Mouse (Mus musculus) midbrain, postnatal 0 days (tissue): Measurements from ENCODE around the gene Ptprz1. TPM values are rescaled to one million over a fixed set of nuclear protein-coding genes. Genes with fewer than 3 reads are reported as not detected.

Source experiments
- ATAC-seq: fragments of 200-750 bp; cut with Nextera tagmentation; 2 replicates; pipeline ENCODE4 v1.8.0; 2017; ENCODE audit warnings: moderate number of reproducible peaks, mild to moderate bottlenecking, moderate TSS enrichment, moderate library complexity; ENCODE audit not compliant: low FRiP score
- DNase-seq: peaks from one replicate; pipeline ENCODE4 v3.0.0-alpha.2; 2015; ENCODE audit warnings: low spot score
- H3K27ac ChIP-seq: fragments of 300-500 bp; sonication (generic); 2 replicates; pipeline ENCODE4 v1.5.1; 2014; ENCODE audit warnings: low read depth, mild to moderate bottlenecking, low read length, mixed read lengths
- H3K27me3 ChIP-seq: fragments of 300-500 bp; sonication (generic); 2 replicates; pipeline ENCODE4 v1.6.1; 2014; ENCODE audit warnings: low read length, control low read depth, mixed read lengths; ENCODE audit not compliant: insufficient read depth
- H3K36me3 ChIP-seq: fragments of 300-500 bp; sonication (generic); 2 replicates; pipeline ENCODE4 v1.6.1; 2014; ENCODE audit warnings: low read length, control low read depth, mixed read lengths; ENCODE audit not compliant: insufficient read depth
- H3K4me1 ChIP-seq: fragments of 300-500 bp; sonication (generic); 2 replicates; pipeline ENCODE4 v1.6.1; 2014; ENCODE audit warnings: mild to moderate bottlenecking, control low read depth, antibody characterized with exemption, low read length, mixed read lengths; ENCODE audit not compliant: insufficient read depth
- H3K4me2 ChIP-seq: fragments of 300-500 bp; sonication (generic); 2 replicates; pipeline ENCODE4 v1.6.1; 2014; ENCODE audit warnings: low read depth, mild to moderate bottlenecking, low read length, mixed read lengths; ENCODE audit not compliant: poor library complexity, severe bottlenecking
- H3K4me3 ChIP-seq: fragments of 300-500 bp; sonication (generic); 2 replicates; pipeline ENCODE4 v1.5.1; 2014; ENCODE audit warnings: low read depth, mild to moderate bottlenecking, low read length, moderate library complexity
- H3K9ac ChIP-seq: fragments of 300-500 bp; sonication (generic); replicated peaks from 2 replicates; pipeline ENCODE4 v1.6.1; 2014; ENCODE audit warnings: mild to moderate bottlenecking, low read length, moderate library complexity, mixed read lengths; ENCODE audit not compliant: poor library complexity, severe bottlenecking
- H3K9me3 ChIP-seq: fragments of 300-500 bp; sonication (generic); 2 replicates; pipeline ENCODE4 v1.6.1; 2016; ENCODE audit warnings: low read length, control low read depth
- CTCF ChIP-seq: IDR thresholded peaks from 2 replicates; pipeline ENCODE4 v1.5.1; 2016; ENCODE audit warnings: antibody characterized with exemption, mild to moderate bottlenecking
- WGBS: fragments of 180-500 bp; shearing (Covaris S2); extraction: QIAGEN DNeasy Blood & Tissue Kit; methylation state at CpG from one replicate; pipeline ENCODE4 v1.1.7; 2014; 5-methylcytosine and 5-hydroxymethylcytosine counted together
- polyA plus RNA-seq: library from polyadenylated mRNA; unstranded; fragments of >200 nt; fragmentation: Nextera tagmentation; extraction: Ambion mirVana; gene quantifications from 2 replicates; pipeline ENCODE4 v1.2.1, GENCODE M21; 2015
- total RNA-seq: library from RNA; depleted of rRNA; stranded (reverse); fragments of >200 nt; gene quantifications from 2 replicates; pipeline ENCODE4 v1.2.3, GENCODE M21; 2014; rRNA removed

The Ptprz1 gene
- total RNA-seq (260 and 300 TPM in 2 replicates), polyA plus RNA-seq (129 and 133 TPM in 2 replicates)

DNA sequence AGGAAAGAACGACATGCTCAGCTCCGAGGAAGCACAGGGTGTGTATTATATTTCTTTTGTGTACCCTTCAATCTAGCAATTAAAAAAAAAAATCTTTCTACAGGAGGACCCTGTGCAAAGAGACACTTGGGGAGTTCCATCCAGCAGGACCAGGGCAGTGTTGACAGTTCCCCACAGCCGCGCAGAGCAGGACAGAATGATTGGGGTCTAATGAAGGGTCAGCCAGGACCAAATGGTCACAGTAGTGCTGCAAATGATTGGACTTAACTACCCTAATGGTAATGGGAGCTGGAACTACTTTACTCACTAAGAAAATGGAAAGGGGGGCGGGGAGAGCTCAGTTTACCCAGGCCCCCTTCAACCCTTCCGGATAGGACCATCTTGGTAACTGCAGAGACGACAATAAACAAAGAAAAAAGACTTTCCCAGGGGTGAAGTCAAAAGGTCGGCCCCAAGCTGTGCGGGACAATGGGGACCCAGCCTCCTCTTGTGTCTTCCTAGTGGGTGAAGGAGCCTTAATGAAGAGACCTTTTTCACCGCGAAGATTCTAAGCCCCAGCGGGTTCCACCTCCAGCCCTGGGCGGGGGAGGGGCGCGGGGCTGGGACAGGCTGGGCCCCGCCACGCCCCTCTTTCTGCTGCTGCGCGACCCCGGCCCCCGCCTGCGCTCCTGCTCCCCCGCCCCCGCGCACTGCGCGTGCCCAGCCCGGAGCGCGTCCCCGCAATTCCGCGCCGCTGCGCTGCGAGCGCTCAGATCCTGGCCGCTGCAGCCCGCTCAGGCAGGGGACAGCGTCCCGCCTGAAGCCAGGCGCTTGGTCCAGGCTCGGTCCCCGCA lies at the start of gene Ptprz1:
TSS of gene Ptprz1 (plus strand) at position 722 of the 833 bp plus-strand sequence.
- peak within 1 kb of the TSS; percentile 76 for H3K27ac ChIP-seq
- no peaks in the 10 kb centered on the region for H3K36me3 ChIP-seq
- peak within 1 kb of the TSS; percentile 98 for H3K4me2 ChIP-seq
- WGBS = 2% methylated on average over 38 of the region's 44 CpGs
- H3K4me3 ChIP-seq = peak within 1 kb of the TSS; percentile 71
- peak; percentile 86 for ATAC-seq
- H3K27me3 ChIP-seq = no peaks in the 10 kb centered on the region
- 0 out of 2 replicates have a peak, but pooled peaks cover 3% of the 10 kb centered on the region for H3K4me1 ChIP-seq
- H3K9me3 ChIP-seq = no peaks in the 10 kb centered on the region
- TF ChIP-seq CTCF = no peak
- DNase-seq = peak; percentile 84
- H3K9ac ChIP-seq = peak within 1 kb of the TSS; percentile 74

DNA sequence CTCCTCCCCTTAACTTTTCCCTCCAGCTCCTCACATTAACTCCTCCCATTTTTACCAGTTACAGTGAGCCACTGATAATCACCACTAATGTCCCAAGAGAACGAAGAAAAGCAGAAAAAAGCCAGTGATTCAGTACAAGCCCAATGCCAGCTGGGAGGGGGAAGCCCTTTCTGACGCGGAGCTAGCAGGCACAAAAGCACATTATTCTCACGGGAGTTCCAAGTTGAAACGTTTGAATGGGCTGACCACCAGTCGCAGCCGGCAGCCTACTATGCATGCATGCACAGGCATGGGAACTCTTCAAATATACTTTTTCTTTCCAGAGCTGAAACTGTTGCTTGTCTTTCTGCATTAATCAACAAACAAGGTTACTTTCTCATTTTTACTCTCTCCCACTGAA lies 41.7 kb upstream of the Ptprz1 start:
- H3K9me3 ChIP-seq = no peaks in the 10 kb centered on the region
- H3K36me3 ChIP-seq = no peaks in the 10 kb centered on the region
- DNase-seq (peak; percentile 90), ATAC-seq (peak; percentile 86)
- no peak for TF ChIP-seq CTCF
- H3K4me2 ChIP-seq = peak overlapping the region; percentile 16; the same call in 1 of the 2 replicates
- H3K9ac ChIP-seq = no peak overlapping the region
- 5% methylated on average over 7 of the region's 7 CpGs for WGBS
- H3K4me3 ChIP-seq = no peak overlapping the region
- peak overlapping the region; percentile 18 for H3K27ac ChIP-seq
- no peaks in the 10 kb centered on the region for H3K27me3 ChIP-seq
- no peaks in the 10 kb centered on the region; the same call in 1 of the 2 replicates for H3K4me1 ChIP-seq

DNA sequence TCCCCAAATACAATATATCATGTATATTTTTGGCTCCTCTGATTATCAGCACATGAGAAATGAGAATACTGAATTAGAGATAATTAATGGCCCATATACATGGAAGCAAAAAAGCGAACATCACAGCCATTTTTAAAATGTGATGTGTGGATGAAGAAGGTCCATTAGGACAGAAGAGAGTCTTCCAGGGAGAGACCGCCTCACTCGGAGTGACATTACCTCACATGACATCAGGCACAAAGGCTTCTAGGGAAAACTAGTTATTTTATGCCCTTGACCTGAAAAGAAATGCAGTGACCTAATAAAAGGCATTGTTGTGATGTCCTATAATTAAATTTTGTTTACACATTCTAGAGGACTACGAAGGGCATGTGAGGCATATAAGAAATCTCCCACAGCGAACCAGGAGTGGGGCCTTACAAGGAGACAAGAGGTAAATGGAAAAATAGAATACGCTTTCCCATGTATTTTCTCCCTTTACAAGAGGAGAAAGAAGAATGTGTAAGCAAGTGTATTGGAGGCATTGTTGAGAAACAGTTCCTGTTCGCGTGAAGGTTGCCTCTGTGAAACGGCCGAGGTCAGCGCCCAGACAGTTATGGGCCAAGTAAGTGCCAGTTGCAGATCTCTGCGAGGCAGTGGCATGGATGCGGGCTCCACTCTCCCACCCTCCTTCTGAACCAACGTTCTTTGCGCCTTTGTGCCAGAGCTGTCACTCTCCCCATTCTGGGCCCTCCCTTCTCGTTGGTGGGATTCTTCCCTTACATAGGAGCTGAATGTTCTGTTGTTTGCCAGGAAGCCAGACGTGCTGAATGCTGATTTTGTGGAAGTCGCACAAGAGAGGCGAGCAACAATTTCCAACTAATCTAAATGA lies 41.0 kb upstream of the Ptprz1 start:
- DNase-seq (peak; percentile 86), ATAC-seq (peak; percentile 87)
- Histone ChIP-seq H3K4me3 (no peak overlapping the region), H3K9me3 (no peaks in the 10 kb centered on the region), H3K27me3 (no peaks in the 10 kb centered on the region), H3K36me3 (no peaks in the 10 kb centered on the region), H3K4me1 (no peaks in the 10 kb centered on the region; the same call in 1 of the 2 replicates), H3K4me2 (no peak overlapping the region), H3K27ac (peak overlapping the region; percentile 18), H3K9ac (no peak overlapping the region)
- no peak for TF ChIP-seq CTCF
- 40% methylated on average over 19 of the region's 19 CpGs for WGBS

DNA sequence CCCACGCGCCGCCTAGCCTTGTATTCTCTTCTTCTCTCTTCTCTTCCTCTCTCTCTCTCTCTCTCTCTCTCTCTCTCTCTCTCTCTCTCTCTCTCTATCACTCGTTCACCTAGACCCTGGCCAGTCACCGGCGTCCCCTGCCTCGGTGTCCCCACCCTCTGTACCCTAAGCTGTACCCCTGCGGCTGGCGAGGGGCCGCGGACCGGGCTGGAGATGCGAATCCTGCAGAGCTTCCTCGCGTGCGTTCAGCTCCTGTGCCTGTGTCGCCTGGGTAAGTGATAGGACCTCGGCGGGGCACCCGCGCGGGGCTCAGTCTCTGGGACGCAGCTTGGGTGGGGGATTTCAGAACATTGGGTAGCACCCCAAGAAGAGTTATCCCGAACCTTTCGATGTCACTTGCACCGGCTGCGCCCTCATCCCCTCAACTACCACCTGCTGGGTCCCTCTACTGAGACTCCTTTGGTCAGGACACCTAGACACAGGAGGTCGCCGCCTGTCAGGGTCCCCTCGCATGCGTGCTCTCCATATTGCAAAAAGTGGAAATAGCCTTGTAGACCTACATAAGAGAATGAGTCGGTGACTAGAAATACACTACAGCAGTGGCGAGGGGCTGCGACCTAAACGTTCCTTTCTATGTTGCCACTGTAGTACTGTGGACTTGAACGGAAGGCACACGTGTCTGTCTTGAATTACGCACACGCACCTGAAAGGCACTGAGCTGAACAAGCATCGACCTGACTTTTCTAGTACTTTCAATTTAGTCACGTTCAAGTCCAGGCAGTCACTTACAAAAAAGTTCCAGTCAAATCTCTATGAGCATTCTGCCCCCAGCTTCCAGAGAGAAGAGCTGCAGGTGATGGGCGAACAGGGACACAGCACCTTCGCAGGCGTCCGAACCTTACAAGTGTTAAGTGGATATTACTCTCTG lies 576 bp downstream of the Ptprz1 start:
- Histone ChIP-seq H3K9ac (peak overlapping the region; percentile 74), H3K4me1 (0 out of 2 replicates have a peak, but pooled peaks cover 3% of the 10 kb centered on the region), H3K27me3 (no peaks in the 10 kb centered on the region), H3K9me3 (no peaks in the 10 kb centered on the region), H3K36me3 (no peaks in the 10 kb centered on the region), H3K4me3 (peak overlapping the region; percentile 71), H3K4me2 (peak overlapping the region; percentile 98), H3K27ac (peak overlapping the region; percentile 76)
- peak; percentile 57 for DNase-seq
- ATAC-seq = peak; percentile 71
- WGBS = 1% methylated on average over 45 of the region's 45 CpGs
- TF ChIP-seq CTCF = peak; percentile 52

DNA sequence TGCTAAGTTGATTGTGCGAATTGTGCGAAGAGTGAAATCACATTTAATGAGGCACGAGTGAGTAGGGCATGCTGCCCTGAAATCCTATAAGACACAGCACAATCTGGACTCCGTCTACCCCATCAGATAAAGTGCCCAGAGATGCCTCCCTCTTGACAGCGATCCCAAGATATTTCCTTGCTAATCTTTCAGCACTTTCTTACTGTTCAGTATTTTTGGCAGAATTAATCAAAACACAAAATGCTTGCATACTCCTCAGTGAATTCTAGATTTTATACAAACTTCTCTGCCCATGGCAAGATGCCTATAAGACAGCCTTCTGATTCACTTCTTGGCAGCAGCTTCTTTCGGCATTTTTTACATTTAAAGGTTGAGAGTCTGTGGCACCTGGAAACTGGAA lies 12.7 kb downstream of the Ptprz1 start:
- no peak overlapping the region for H3K9ac ChIP-seq
- H3K9me3 ChIP-seq = no peaks in the 10 kb centered on the region
- H3K4me1 ChIP-seq = no peaks in the 10 kb centered on the region
- no peak for TF ChIP-seq CTCF
- H3K4me3 ChIP-seq = no peak overlapping the region
- no peak overlapping the region for H3K27ac ChIP-seq
- H3K27me3 ChIP-seq = no peaks in the 10 kb centered on the region
- ATAC-seq (no peak), DNase-seq (no peak)
- no peaks in the 10 kb centered on the region for H3K36me3 ChIP-seq
- H3K4me2 ChIP-seq = no peak overlapping the region
- 83% methylated on average over 6 of the region's 6 CpGs for WGBS
